Mouse (Mus musculus): Measurements from ENCODE around the gene Cox7b. TPM values are rescaled to one million over a fixed set of nuclear protein-coding genes. Genes with fewer than 3 reads are reported as not detected.

Gene Cox7b
- polyA plus RNA-seq, 1 experiment: 387 TPM

DNA sequence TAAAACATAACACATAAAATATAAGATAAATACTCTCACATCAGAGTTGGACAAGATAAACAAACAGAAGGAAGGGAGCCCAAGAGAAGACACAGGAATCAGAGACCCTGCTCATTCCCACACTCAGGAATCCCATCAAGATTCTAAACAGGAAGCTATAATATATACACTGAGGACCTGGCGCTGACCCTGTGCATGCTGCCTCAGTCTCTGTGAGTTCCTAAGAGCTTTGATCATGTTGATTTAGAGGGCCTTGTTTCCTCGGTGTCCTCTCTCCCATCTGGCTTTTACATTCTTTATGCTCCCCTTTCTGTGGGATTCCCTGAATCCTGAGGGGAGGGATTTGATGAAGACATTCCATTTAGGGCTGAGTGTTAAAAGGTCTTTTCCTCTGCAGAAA, 30.0 kb downstream of the Cox7b start:
- no peaks in the 10 kb centered on the region for H3K4me1 ChIP-seq (ENCODE audit: control insufficient read depth, insufficient read depth, low read length)
- H3K27ac ChIP-seq (ENCODE audit: control insufficient read depth, insufficient read depth, low read depth, low read length, poor library complexity): no peak overlapping the region
- TF ChIP-seq POLR2A (IDR thresholded peaks at IDR 0.05; ENCODE audit: borderline replicate concordance, control insufficient read depth, low read depth, low read length) (no peak), CTCF (IDR thresholded peaks at IDR 0.05; ENCODE audit: control insufficient read depth, insufficient read depth, low read length) (no peak)
- WGBS: 63% methylated on average over 2 of the region's 2 CpGs
- H3K4me3 ChIP-seq (replicated peaks; ENCODE audit: control insufficient read depth, low read depth, low read length): no peak overlapping the region

DNA sequence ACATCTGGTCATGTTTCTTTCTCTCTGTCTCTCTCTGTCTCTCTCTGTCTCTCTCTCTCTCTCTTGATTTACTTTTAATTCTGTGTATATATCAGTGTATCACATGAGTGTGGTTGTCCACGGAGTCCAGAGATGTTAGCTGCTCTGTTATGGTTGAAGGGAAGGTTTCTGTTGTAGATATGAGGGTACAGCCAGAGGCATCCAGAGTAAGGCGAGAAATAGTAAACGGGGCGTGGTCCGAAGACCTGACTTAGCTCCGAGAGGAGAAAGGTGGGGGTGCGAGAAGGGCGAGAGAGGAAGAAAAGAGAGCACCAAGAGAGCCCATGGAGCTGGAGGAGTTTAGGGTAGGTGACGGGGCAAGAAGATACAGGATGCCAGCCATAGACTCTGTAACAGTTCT, 30.4 kb downstream of the Cox7b start:
- Histone ChIP-seq H3K4me3 (replicated peaks; ENCODE audit: control insufficient read depth, low read depth, low read length) (no peak overlapping the region), H3K27ac (ENCODE audit: control insufficient read depth, insufficient read depth, low read depth, low read length, poor library complexity) (no peak overlapping the region), H3K4me1 (ENCODE audit: control insufficient read depth, insufficient read depth, low read length) (no peaks in the 10 kb centered on the region)
- WGBS: 48% methylated on average over 9 of the region's 9 CpGs
- TF ChIP-seq CTCF (IDR thresholded peaks at IDR 0.05; ENCODE audit: control insufficient read depth, insufficient read depth, low read length) (no peak), POLR2A (IDR thresholded peaks at IDR 0.05; ENCODE audit: borderline replicate concordance, control insufficient read depth, low read depth, low read length) (no peak)

DNA sequence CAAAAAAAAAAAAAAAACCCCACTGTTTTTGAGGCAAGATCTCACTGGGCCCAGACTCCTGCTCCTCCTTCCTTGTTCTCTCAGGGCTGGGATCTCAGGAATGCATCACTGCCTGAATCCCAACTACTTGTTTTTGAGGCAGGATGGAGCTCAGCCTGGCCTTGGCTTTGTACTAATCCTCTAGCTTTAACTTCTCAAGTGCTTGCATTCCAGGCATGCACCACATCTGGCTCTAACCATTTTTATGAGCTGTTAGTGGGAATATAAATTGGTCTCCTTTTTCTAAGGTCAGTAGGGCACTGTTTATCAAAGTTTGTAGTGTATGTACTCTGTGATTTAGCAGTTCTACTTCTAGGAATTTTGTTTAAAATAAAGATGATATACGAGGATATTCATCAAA, 32.7 kb downstream of the Cox7b start:
- H3K4me1 ChIP-seq (ENCODE audit: control insufficient read depth, insufficient read depth, low read length): no peaks in the 10 kb centered on the region
- no peak for TF ChIP-seq CTCF (IDR thresholded peaks at IDR 0.05; ENCODE audit: control insufficient read depth, insufficient read depth, low read length)
- no peak for TF ChIP-seq POLR2A (IDR thresholded peaks at IDR 0.05; ENCODE audit: borderline replicate concordance, control insufficient read depth, low read depth, low read length)
- H3K4me3 ChIP-seq (replicated peaks; ENCODE audit: control insufficient read depth, low read depth, low read length): no peak overlapping the region
- no peak overlapping the region for H3K27ac ChIP-seq (ENCODE audit: control insufficient read depth, insufficient read depth, low read depth, low read length, poor library complexity)
- WGBS: 76% methylated on average over 1 of the region's 1 CpGs

Other genes starting within 250 kb of the Cox7b start
- gene Atrx, start 86.3 kb upstream of the Cox7b start, polyA plus RNA-seq (2011; ENCODE audit: insufficient read depth, insufficient read length, low replicate concordance, missing spikeins): 89.3 and 160 TPM in 2 replicates
- gene Magt1, start 3.8 kb upstream of the Cox7b start, polyA plus RNA-seq (2011; ENCODE audit: insufficient read depth, insufficient read length, low replicate concordance, missing spikeins): 10.5 and 12.7 TPM in 2 replicates
- gene Atp7a, start 11.6 kb downstream of the Cox7b start, polyA plus RNA-seq (2011; ENCODE audit: insufficient read depth, insufficient read length, low replicate concordance, missing spikeins): 0.59 and 5.5 TPM in 2 replicates
- 1.9 and 7.3 TPM in 2 replicates for gene Tlr13, start 127.5 kb downstream of the Cox7b start, polyA plus RNA-seq (2011; ENCODE audit: insufficient read depth, insufficient read length, low replicate concordance, missing spikeins)
- gene Pgk1, start 171.4 kb downstream of the Cox7b start, polyA plus RNA-seq (2011; ENCODE audit: insufficient read depth, insufficient read length, low replicate concordance, missing spikeins): 65.0 and 145 TPM in 2 replicates
- 3.0 and 3.9 TPM in 2 replicates for gene Taf9b, start 205.5 kb downstream of the Cox7b start, polyA plus RNA-seq (2011; ENCODE audit: insufficient read depth, insufficient read length, low replicate concordance, missing spikeins)
- not detected in 2 replicates for gene Fnd3c2, start 239.7 kb downstream of the Cox7b start, polyA plus RNA-seq (2011; ENCODE audit: insufficient read depth, insufficient read length, low replicate concordance, missing spikeins)

Measured in bone marrow, adult 2 months (tissue).